Mouse (Mus musculus) retina, adult 2 months (tissue): Measurements from ENCODE around the gene Tpra1.

Experiments used
- DNase-seq: peaks from one replicate; pipeline ENCODE4 v3.0.0-alpha.2; 2012; ENCODE audit warnings: low read depth, low spot score

The Tpra1 gene

DNA sequence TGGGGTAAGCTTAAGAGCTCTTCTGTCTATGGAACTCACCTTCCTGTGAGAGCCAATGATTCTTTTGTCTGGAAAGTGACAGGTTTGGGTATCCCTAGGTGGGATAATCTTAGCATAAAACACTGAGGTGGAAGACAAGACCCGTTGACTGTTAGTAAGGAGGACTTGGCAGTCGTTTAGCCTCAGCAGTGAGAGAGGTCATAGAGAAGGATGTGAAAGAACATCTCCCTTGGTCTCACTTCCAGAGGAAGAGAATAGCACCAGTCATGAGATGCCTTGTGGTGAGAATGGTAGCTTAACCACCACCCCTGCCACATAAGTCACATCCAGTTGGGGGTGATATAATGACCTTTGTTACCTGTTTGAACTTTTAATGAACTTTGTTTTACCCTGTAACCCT, 54.7 kb downstream of the Tpra1 start:
- DNase-seq = no peak

DNA sequence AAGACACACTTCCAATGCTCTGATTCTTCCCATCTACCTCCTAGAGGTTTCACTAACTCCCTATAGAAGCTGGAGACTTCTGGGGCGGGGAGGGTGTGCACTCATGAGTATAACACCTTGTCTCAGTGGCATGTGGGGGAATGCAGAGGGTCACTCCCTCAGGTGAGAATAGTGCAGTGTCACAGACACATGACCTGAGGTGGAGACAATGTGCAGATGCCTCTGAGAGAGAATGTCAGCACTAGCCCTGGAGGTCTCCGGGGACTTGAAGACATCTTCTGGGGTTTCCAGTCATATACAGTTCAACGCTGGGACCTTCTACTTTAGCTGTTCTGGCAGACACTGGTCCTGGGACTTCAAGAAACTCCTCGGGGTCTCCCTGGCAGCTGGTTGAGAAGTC, 55.3 kb downstream of the Tpra1 start:
- DNase-seq = no peak

DNA sequence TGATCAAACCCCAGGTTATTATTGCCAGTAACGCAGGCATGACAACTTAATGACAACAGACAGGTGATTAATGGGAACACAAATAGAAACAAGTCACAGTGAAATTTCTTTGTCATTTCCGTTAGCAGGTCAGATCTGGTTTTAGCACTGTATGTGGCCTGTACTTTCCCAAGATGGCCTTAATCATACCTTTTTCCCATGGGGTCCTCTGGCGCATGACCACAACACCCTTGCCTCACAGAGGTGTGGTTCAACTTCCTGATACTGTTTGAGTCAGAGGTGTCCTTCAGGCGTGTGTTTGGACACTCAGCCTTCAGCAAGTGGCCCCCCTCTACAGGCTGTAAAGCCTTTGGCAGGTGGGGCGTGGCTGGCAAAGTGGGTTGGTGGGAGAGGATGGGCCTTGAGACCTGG, 55.8 kb downstream of the Tpra1 start:
- no peak for DNase-seq

DNA sequence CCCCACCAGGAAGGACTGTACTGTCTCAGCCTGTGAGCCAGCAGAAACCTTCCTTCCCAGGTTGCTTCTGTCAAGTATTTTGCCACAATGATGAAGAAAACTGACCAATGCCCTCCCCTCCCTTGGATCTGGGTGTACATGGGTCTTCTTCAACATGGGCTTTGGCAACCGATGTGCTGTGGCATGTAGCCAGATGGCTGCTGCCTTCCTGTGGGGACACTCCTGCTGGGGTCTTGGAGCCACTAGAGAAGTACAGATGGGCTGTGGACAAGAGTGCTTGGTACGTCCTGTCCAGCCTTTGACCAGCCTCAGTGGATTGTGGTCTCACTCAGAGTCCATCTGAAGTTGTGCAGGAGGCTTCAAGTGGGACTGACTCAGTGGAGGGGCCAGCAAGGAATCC, 56.3 kb downstream of the Tpra1 start:
- DNase-seq = no peak

DNA sequence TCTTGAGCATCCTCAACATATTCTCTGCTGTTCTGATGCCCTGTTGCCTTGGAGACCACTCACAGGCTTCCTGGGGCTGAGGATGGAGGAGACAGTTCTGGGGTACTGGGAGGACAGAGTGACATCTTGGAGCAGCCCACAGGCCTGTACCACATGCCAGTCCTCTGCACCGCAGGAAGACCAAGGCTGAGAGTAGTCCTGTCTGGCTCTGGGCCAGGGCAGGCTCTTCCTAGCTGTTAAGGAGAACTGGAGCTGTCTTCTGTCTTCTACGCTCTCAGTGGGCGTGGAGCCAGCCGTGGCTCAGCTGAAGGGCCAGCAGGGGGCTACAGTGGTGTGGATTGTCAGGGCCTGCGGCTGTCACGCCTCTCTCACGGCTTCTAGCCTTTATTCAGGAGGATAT, 57.8 kb downstream of the Tpra1 start:
- DNase-seq = no peak

DNA sequence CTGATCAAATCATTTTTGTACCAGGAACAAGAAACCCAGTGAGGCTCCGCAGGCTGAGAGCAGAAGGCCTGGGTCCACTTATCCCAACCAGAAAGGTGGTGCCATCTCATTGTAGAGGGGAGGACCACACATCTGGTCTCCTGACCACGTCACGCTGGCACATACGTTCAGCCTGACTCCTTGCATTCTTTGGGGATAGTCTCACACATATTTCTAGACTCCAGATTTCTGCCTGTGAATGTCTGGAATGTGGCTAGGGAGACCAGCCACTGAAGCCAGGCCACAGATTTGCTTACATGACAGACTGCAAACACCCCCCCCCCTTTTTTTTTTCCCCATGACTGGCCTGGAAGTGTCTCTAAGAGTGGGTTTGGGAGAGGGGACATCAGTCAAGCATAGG, 58.9 kb downstream of the Tpra1 start:
- DNase-seq = no peak
